Mouse (Mus musculus) olfactory bulb, adult 2 months (tissue): Measurements from ENCODE around the gene Gm13276. TPM values are rescaled to one million over a fixed set of nuclear protein-coding genes. Genes with fewer than 3 reads are reported as not detected.
A peak's percentile ranks its signal among the peaks of the same experiment; 100 is the strongest.
"Not testable (repeated sequence)": the region's sequence is repeated elsewhere in the genome, so short reads cannot be mapped to it uniquely, and the experiment has no call there.

Experiments
- H3K27ac ChIP-seq: fragments of 200-500 bp; 2 replicates; pipeline ENCODE4 v1.5.1; 2012; ENCODE audit warnings: low read depth, low read length; ENCODE audit not compliant: insufficient read depth
- H3K4me1 ChIP-seq: fragments of 200-500 bp; 2 replicates; pipeline ENCODE4 v1.6.1; 2012; ENCODE audit warnings: low read length; ENCODE audit not compliant: control insufficient read depth, insufficient read depth
- H3K4me3 ChIP-seq: fragments of 200-500 bp; 2 replicates; pipeline ENCODE4 v1.5.1; 2012; ENCODE audit warnings: mild to moderate bottlenecking, low read depth, low read length, moderate library complexity; ENCODE audit not compliant: insufficient read depth
- CTCF ChIP-seq: fragments of 200-500 bp; IDR thresholded peaks from 2 replicates; pipeline ENCODE4 v1.5.1; 2012; ENCODE audit warnings: low read depth, mild to moderate bottlenecking, low read length, moderate library complexity; ENCODE audit not compliant: insufficient read depth
- POLR2A ChIP-seq: fragments of 200-500 bp; IDR thresholded peaks from 2 replicates; pipeline ENCODE4 v1.6.1; 2012; ENCODE audit warnings: mild to moderate bottlenecking, low read depth, low read length, moderate library complexity; ENCODE audit not compliant: insufficient read depth
- WGBS: fragments of 180-500 bp; shearing (Covaris S2); methylation state at CpG from one replicate; pipeline ENCODE4 v1.1.7; 2018; 5-methylcytosine and 5-hydroxymethylcytosine counted together
- polyA plus RNA-seq: library from polyadenylated mRNA; stranded (reverse); fragments of >200 nt; gene quantifications from 2 replicates; pipeline ENCODE4 v1.2.4, GENCODE M21; 2012; ENCODE audit warnings: low replicate concordance; ENCODE audit not compliant: missing spikeins, insufficient read depth, insufficient read length

Gene Gm13276
- polyA plus RNA-seq: not detected in 2 replicates

- H3K27ac ChIP-seq, H3K4me3 ChIP-seq, H3K4me1 ChIP-seq: not testable (repeated sequence)
- WGBS: no CpG with 5 or more reads among the region's 27 CpGs
Observed at GRCm38 (mm10) chr4:88785409-88785808, at the start of gene Gm13276. Gene Gm13276, plus strand, starts transcription at chr4:88785709.

GRCm38 (mm10) chr4:88738480-88738879, 47.0 kb upstream of the Gm13276 start:
- Histone ChIP-seq H3K4me1 (no peaks in the 10 kb centered on the region), H3K4me3 (no peak overlapping the region), H3K27ac (no peak overlapping the region)
- 3% methylated on average over 2 of the region's 2 CpGs for WGBS
- peak; percentile 77; the same call in 1 of the 2 replicates for TF ChIP-seq CTCF
- no peak for TF ChIP-seq POLR2A

- Histone ChIP-seq H3K4me1 (no peaks in the 10 kb centered on the region), H3K27ac (no peak overlapping the region), H3K4me3 (no peak overlapping the region)
- no peak for TF ChIP-seq CTCF
- TF ChIP-seq POLR2A: no peak
- WGBS: 89% methylated on average over 6 of the region's 6 CpGs
Observed at GRCm38 (mm10) chr4:88739036-88739435, 46.5 kb upstream of the Gm13276 start.

DNA sequence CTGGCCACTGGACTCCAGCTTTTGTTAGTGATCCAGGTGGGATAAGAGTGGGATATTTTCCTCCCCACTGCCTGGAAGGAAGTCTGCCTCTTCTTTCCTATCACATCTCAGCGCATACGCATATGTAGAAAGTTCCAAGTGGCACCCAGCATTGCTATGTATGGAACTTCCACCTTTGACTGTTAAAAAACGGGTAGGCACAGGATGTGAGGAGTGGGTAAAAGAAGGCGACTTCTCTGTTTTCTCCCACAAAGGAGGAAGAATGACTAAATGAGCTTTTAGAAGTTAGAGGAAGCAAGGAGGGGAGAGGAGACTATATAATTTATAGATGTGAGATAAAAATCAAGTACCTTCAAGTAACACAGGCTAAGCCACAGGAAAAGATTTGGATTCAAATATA, 44.1 kb upstream of the Gm13276 start:
- Histone ChIP-seq H3K4me3 (no peak overlapping the region), H3K4me1 (no peaks in the 10 kb centered on the region), H3K27ac (no peak overlapping the region)
- TF ChIP-seq CTCF: no peak
- no peak for TF ChIP-seq POLR2A
- 94% methylated on average over 4 of the region's 4 CpGs for WGBS

DNA sequence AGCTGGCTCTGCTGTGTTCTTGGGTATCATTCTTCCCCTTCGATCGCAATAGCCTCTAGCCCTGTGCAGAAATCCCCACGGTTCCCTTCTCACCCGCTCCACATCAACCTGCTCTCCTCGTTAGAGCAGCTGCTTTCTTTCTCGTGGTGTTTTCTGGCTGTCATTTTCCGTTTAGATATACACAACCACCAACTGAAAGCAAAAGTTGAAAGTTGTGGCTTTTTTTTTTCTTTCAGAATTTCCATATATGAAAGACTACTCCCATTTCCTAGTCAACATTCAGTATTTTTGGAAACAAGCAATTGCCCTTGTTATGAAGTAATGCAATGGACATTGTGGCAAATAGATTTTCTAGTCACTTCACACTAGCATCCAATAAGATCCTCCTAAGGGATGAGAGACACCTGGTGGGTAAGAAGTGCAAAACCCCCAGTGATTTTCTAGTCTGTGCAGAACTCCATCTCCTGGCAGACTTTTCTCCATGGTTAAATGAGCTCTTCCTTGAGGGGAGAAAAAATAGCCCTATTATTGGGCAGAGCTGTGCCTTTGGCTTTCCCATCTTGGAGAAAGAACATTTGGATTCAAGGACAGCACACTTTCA, 42.6 kb upstream of the Gm13276 start:
- 76% methylated on average over 7 of the region's 7 CpGs for WGBS
- H3K4me1 ChIP-seq: no peaks in the 10 kb centered on the region
- no peak overlapping the region for H3K4me3 ChIP-seq
- H3K27ac ChIP-seq: no peak overlapping the region
- no peak for TF ChIP-seq POLR2A
- TF ChIP-seq CTCF: no peak

DNA sequence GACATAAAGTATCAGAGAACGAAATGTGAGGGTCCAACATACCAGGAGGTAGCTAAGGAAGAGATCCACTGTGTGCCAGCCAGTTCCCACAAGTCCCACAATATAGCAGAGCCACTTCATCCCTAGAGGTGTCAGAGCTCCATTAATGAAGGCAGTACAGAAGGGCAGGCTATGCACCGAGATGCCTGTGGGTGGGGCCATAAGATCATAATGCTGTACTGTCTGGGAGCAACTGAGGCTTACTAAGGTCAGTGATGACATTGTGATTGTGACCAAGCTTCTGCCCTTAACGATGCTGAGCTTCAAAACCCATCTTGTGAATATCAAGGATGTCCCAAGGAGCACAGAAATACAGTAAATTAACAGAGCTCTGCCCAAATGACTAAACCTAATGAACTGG, 41.3 kb upstream of the Gm13276 start:
- TF ChIP-seq CTCF (no peak), POLR2A (no peak)
- Histone ChIP-seq H3K4me1 (no peaks in the 10 kb centered on the region), H3K27ac (no peak overlapping the region), H3K4me3 (no peak overlapping the region)
- WGBS: 61% methylated on average over 3 of the region's 3 CpGs

GRCm38 (mm10) chr4:88749926-88750325, 35.6 kb upstream of the Gm13276 start:
- 74% methylated on average over 6 of the region's 6 CpGs for WGBS
- TF ChIP-seq CTCF (no peak), POLR2A (no peak)

DNA sequence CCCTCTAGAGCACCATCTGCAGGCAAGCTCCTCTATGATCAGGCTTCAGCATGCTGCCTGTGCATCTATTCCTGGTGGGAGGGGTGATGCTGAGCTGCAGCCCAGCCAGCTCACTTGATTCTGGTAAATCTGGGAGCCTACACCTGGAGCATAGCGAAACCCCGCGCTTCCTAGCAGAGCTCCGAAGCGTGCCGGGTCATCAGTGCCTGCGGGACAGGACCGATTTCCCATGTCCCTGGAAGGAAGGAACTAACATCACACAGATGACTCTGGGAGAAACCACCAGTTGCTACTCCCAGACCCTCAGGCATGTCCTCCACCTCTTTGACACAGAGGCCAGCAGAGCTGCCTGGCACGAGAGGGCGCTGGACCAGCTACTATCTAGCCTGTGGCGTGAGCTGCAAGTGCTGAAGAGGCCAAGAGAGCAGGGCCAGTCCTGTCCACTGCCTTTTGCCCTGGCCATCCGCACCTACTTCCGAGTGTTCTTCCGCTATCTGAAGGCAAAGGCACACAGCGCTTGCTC, 30.6 kb upstream of the Gm13276 start, which contains the start of gene Gm13271:
Gene Gm13271, plus strand, starts transcription at position 51 of the 523 bp plus-strand sequence.
- WGBS: 80% methylated on average over 15 of the region's 15 CpGs
- not testable (repeated sequence) for H3K4me3 ChIP-seq, H3K4me1 ChIP-seq, H3K27ac ChIP-seq

More at GRCm38 (mm10) chr4:88749926-88750325, 35.6 kb upstream of the Gm13276 start:
- Histone ChIP-seq H3K27ac (no peak overlapping the region), H3K4me1 (no peaks in the 10 kb centered on the region), H3K4me3 (no peak overlapping the region)

DNA sequence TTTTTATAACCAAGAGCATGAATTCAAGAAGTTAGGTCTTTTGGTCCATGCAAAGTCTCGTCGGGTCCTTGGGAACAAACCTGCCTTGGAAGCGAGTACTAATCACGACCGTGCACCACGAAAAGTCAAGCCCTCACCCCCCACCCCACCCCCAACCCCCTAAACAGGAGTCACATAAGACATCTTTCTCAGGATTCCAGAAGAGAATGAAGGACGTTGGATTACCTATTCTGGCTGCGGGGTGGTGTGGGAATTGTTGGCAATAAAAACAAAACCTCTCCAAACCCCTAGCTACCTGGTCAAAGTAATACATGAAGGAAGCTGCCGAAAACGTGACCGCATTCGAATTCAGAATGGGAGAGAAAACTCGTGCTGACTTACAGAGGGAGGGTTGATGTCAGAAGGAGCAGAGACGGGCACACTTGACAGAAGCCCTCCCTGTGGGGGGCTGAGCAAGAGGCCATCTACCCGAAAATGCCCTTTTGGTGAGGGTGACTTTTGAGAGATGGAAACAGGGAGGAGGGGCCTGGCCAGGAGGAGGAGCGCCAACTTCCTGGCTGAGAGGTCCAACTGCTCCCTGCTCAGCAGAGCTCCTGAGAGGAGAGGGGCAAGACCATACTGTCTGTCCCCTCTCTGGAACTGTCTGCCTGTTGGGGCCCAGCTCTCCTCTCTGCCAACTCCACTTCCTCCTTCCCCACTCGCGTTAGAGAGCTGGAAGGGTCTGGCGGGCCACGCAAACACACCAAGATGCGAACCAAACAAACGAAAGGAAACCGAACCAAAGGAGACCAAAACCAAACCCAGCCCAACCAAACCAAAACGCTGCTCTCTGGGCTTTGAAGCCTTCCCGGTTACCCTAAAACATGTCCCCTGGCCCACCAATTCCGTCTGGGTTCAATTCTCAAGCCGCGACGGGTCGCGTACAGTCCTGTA, 28.7 kb upstream of the Gm13276 start:
- not testable (repeated sequence) for H3K4me1 ChIP-seq
- peak overlapping the region; percentile 4; the same call in 1 of the 2 replicates for H3K27ac ChIP-seq
- 10% methylated on average over 29 of the region's 31 CpGs for WGBS
- peak overlapping the region; percentile 43 for H3K4me3 ChIP-seq
